Mouse (Mus musculus) MEL (cell line): ENCODE measurements around the gene E130208F15Rik. TPM values are rescaled to one million over a fixed set of nuclear protein-coding genes. Genes with fewer than 3 reads are reported as not detected.

Source experiments
- DNase-seq: peaks from one replicate; pipeline ENCODE4 v3.0.0; 2011; ENCODE audit warnings: low read depth, low spot score
- H3K27ac ChIP-seq: 2 replicates; pipeline ENCODE4 v1.5.1; 2012; ENCODE audit warnings: low read depth, mild to moderate bottlenecking, control low read depth, low read length, moderate library complexity; ENCODE audit not compliant: control insufficient read depth
- H3K27me3 ChIP-seq, 2 experiments: fragments of 150-350 bp in 1 of 2; sonication (generic) in 1 of 2; 2 replicates each; pipeline ENCODE4 v1.6.1; 2012; ENCODE audit warnings: low read length in 2 of 2, mild to moderate bottlenecking in 2 of 2, improper control_type of control experiment in 1 of 2, moderate library complexity in 1 of 2; ENCODE audit not compliant: insufficient read depth in 2 of 2, control insufficient read depth in 1 of 2
- H3K36me3 ChIP-seq, 2 experiments: 2 replicates each; pipeline ENCODE4 v1.6.1; 2012 to 2014; ENCODE audit warnings: low read length in 2 of 2, improper control_type of control experiment in 1 of 2, inconsistent platforms in 1 of 2, mild to moderate bottlenecking in 1 of 2; ENCODE audit not compliant: insufficient read depth in 2 of 2, control insufficient read depth in 1 of 2
- H3K4me1 ChIP-seq, 2 experiments: fragments of 150-350 bp in 1 of 2; sonication (generic) in 1 of 2; 2 replicates each; pipeline ENCODE4 v1.6.1; 2012; ENCODE audit warnings: low read length in 2 of 2, improper control_type of control experiment in 1 of 2, mild to moderate bottlenecking in 1 of 2; ENCODE audit not compliant: insufficient read depth in 2 of 2, control insufficient read depth in 1 of 2
- H3K4me3 ChIP-seq, 2 experiments: fragments of 150-350 bp in 1 of 2; sonication (generic) in 1 of 2; 2 replicates each; pipeline ENCODE4 v1.5.1; 2012; ENCODE audit warnings: low read depth in 2 of 2, low read length in 2 of 2, mild to moderate bottlenecking in 2 of 2, moderate library complexity in 2 of 2, control low read depth in 1 of 2, improper control_type of control experiment in 1 of 2; ENCODE audit not compliant: control insufficient read depth in 1 of 2, insufficient read depth in 1 of 2
- H3K79me2 ChIP-seq: 2 replicates; pipeline ENCODE4 v1.6.1; 2012; ENCODE audit warnings: mild to moderate bottlenecking, low read length, moderate library complexity; ENCODE audit not compliant: control insufficient read depth, poor library complexity, insufficient read depth
- H3K9ac ChIP-seq: 2 replicates; pipeline ENCODE4 v1.6.1; 2012; ENCODE audit warnings: low read depth, mild to moderate bottlenecking, control low read depth, low read length, moderate library complexity; ENCODE audit not compliant: control insufficient read depth, poor library complexity, severe bottlenecking
- H3K9me3 ChIP-seq: fragments of 150-350 bp; sonication (generic); replicated peaks from 2 replicates; pipeline ENCODE4 v1.6.1; 2012; ENCODE audit warnings: mild to moderate bottlenecking, low read length, improper control_type of control experiment, moderate library complexity; ENCODE audit not compliant: insufficient read depth
- CHD2 ChIP-seq: IDR thresholded peaks from 2 replicates; pipeline ENCODE4 v1.6.1; 2011; ENCODE audit warnings: low read length, improper control_type of control experiment
- CTCF ChIP-seq, 3 experiments: IDR thresholded peaks in 2 of 3; conservative IDR thresholded peaks in 1 of 3; 2 replicates each; pipeline ENCODE4 v1.5.1; 2011 to 2012; ENCODE audit warnings: low read length in 3 of 3, low read depth in 2 of 3, mild to moderate bottlenecking in 2 of 3, improper control_type of control experiment in 1 of 3, inconsistent platforms in 1 of 3, mixed read lengths in 1 of 3, moderate library complexity in 1 of 3; ENCODE audit not compliant: control insufficient read depth in 1 of 3, insufficient read depth in 1 of 3, poor library complexity in 1 of 3, severe bottlenecking in 1 of 3
- EP300 ChIP-seq, 2 experiments: IDR thresholded peaks; 2 replicates each; pipeline ENCODE4 v1.6.1; 2011; ENCODE audit warnings: improper control_type of control experiment in 2 of 2, low read length in 2 of 2, low read depth in 1 of 2, mild to moderate bottlenecking in 1 of 2
- ETS1 ChIP-seq: IDR thresholded peaks from 2 replicates; pipeline ENCODE4 v1.6.1; 2012; ENCODE audit warnings: low read depth, mild to moderate bottlenecking, inconsistent platforms, low read length, improper control_type of control experiment, moderate library complexity
- GABPA ChIP-seq: IDR thresholded peaks from 2 replicates; pipeline ENCODE4 v1.6.1; 2012; ENCODE audit warnings: low read depth, mild to moderate bottlenecking, inconsistent platforms, low read length, improper control_type of control experiment, moderate library complexity
- GATA1 ChIP-seq: IDR thresholded peaks from 2 replicates; pipeline ENCODE4 v1.6.1; 2011; ENCODE audit warnings: low read depth, low read length, improper control_type of control experiment
- JUND ChIP-seq: IDR thresholded peaks from 2 replicates; pipeline ENCODE4 v1.6.1; 2011; ENCODE audit warnings: low read depth, mild to moderate bottlenecking, improper control_type of control experiment, low read length
- KAT2A ChIP-seq: conservative IDR thresholded peaks from 2 replicates; pipeline ENCODE4 v1.6.1; 2012; ENCODE audit warnings: low read depth, low read length, improper control_type of control experiment, inconsistent platforms
- MAX ChIP-seq: IDR thresholded peaks from 2 replicates; pipeline ENCODE4 v1.6.1; 2011; ENCODE audit warnings: low read length, improper control_type of control experiment
- MAZ ChIP-seq: IDR thresholded peaks from 2 replicates; pipeline ENCODE4 v1.6.1; 2012; ENCODE audit warnings: low read depth, mild to moderate bottlenecking, inconsistent platforms, low read length, improper control_type of control experiment
- MEF2A ChIP-seq: IDR thresholded peaks from 2 replicates; pipeline ENCODE4 v1.6.1; 2014; ENCODE audit warnings: low read depth, mild to moderate bottlenecking, inconsistent platforms, low read length, improper control_type of control experiment; ENCODE audit not compliant: poor library complexity, insufficient replicate concordance, severe bottlenecking; ENCODE audit errors: extremely low read depth
- MXI1 ChIP-seq: IDR thresholded peaks from 2 replicates; pipeline ENCODE4 v1.6.1; 2011; ENCODE audit warnings: mild to moderate bottlenecking, low read depth, low read length, improper control_type of control experiment
- MYB ChIP-seq: IDR thresholded peaks from 2 replicates; pipeline ENCODE4 v1.6.1; 2011; ENCODE audit warnings: mild to moderate bottlenecking, low read depth, low read length, improper control_type of control experiment
- NRF1 ChIP-seq: IDR thresholded peaks from 2 replicates; pipeline ENCODE4 v1.6.1; 2014; ENCODE audit warnings: low read depth, mild to moderate bottlenecking, inconsistent platforms, low read length, improper control_type of control experiment, moderate library complexity; ENCODE audit not compliant: poor library complexity, insufficient read depth, severe bottlenecking
- POLR2AphosphoS2 ChIP-seq: IDR thresholded peaks from 2 replicates; pipeline ENCODE4 v1.6.1; 2011; ENCODE audit warnings: low read length, improper control_type of control experiment
- POLR2AphosphoS5 ChIP-seq: IDR thresholded peaks from 2 replicates; pipeline ENCODE4 v1.6.1; 2012; ENCODE audit warnings: low read depth, borderline replicate concordance, mild to moderate bottlenecking, inconsistent platforms, low read length, moderate library complexity, mixed read lengths
- RAD21 ChIP-seq: IDR thresholded peaks from 2 replicates; pipeline ENCODE4 v1.6.1; 2011; ENCODE audit warnings: mild to moderate bottlenecking, low read depth, low read length, improper control_type of control experiment
- UBTF ChIP-seq: IDR thresholded peaks from 2 replicates; pipeline ENCODE4 v1.6.1; 2012; ENCODE audit warnings: low read depth, mild to moderate bottlenecking, inconsistent platforms, low read length, improper control_type of control experiment, moderate library complexity, borderline replicate concordance; ENCODE audit not compliant: insufficient read depth
- USF2 ChIP-seq, 2 experiments: IDR thresholded peaks; 2 replicates each; pipeline ENCODE4 v1.6.1; 2011 to 2012; ENCODE audit warnings: improper control_type of control experiment in 2 of 2, low read length in 2 of 2, borderline replicate concordance in 1 of 2, inconsistent platforms in 1 of 2, low read depth in 1 of 2, mild to moderate bottlenecking in 1 of 2; ENCODE audit not compliant: insufficient read depth in 1 of 2
- ZC3H11A ChIP-seq: IDR thresholded peaks from 2 replicates; pipeline ENCODE4 v1.6.1; 2012; ENCODE audit warnings: low read depth, mild to moderate bottlenecking, inconsistent platforms, low read length, improper control_type of control experiment
- ZKSCAN1 ChIP-seq: IDR thresholded peaks from 2 replicates; pipeline ENCODE4 v1.6.1; 2012; ENCODE audit warnings: low read depth, mild to moderate bottlenecking, inconsistent platforms, low read length, improper control_type of control experiment, moderate library complexity
- polyA plus RNA-seq, 2 experiments: library from polyadenylated mRNA; stranded (reverse) in 1 of 2; unstranded in 1 of 2; fragments of >175 nt in 1 of 2; fragments of >200 nt in 1 of 2; gene quantifications; 2 replicates each; pipeline versions ENCODE4 v1.2.1 to v1.2.4; 2012; ENCODE audit warnings: low replicate concordance in 2 of 2, low read depth in 1 of 2; ENCODE audit not compliant: insufficient read length in 2 of 2, insufficient read depth in 1 of 2, missing spikeins in 1 of 2
- total RNA-seq: library from RNA; depleted of rRNA; stranded (reverse); fragments of 300-350 nt; gene quantifications from 2 replicates; pipeline ENCODE4 v1.2.3, GENCODE M21; 2012

E130208F15Rik gene
- total and polyA plus RNA-seq, 3 experiments: 0.96 to 3.2 TPM; not detected in 1

DNA sequence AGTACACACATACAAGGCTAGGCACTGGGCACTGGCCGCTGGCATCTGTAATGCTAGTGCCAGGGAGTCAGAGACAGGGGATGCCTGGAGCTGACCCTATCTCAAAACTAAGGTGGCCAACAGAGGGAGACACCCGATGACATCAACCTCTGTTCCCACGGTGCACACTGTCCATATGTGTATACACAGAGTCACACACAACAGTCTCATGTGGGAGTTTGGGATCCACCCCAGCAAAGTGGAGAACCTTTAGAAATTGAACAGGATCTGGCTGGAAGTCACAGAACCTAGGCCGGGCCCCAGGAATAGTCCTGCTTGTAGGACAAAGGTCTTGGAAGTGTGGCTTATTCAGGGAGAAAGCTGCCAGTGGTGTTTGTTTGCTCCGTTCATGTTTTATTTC lies 27.2 kb upstream of the E130208F15Rik start:
- Histone ChIP-seq H3K9me3 (no peaks in the 10 kb centered on the region), H3K4me3 (no peak overlapping the region), H3K4me1 (peaks cover 0 to 4% of the 10 kb centered on the region in 2 experiments; a peak in 1 of 4 replicates), H3K9ac (no peak overlapping the region), H3K27ac (no peak overlapping the region), H3K36me3 (no peaks in the 10 kb centered on the region), H3K27me3 (0 out of 4 replicates have a peak, but pooled peaks cover 0 to 2% of the 10 kb centered on the region in 2 experiments), H3K79me2 (no peaks in the 10 kb centered on the region)
- DNase-seq: no peak
- TF ChIP-seq ZC3H11A: no peak
- TF ChIP-seq MAX: no peak
- no peak for TF ChIP-seq EP300 (IDR thresholded peaks at IDR 0.05; ENCODE audit: low read depth in 1 of 2, low read length in 2 of 2)
- no peak for TF ChIP-seq JUND
- TF ChIP-seq USF2 (IDR thresholded peaks at IDR 0.05; ENCODE audit: borderline replicate concordance in 1 of 2, insufficient read depth in 1 of 2, low read depth in 1 of 2, low read length in 2 of 2): no peak
- no peak for TF ChIP-seq POLR2AphosphoS2
- TF ChIP-seq ZKSCAN1: no peak
- TF ChIP-seq UBTF: no peak
- TF ChIP-seq MXI1: no peak
- TF ChIP-seq MEF2A: no peak

DNA sequence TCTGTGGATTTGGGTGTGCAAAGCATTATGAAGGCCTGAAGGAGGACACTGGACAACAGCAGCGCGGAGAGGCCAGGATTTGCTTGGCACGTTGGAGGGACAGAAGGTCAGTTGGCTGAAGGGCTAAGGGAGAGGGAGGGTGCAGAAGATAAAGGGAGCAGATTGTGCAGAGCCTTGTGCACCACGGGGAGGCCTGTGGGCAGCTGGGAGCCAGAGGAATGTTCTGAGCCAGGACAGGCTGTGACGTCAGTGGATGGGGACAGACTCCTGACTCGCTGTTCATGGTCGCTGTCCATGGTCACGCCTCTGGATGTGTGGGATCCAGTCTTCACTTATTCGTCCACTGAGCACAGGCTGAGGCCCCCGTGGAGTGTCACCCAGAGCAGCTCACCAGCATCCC lies 26.4 kb upstream of the E130208F15Rik start:
- H3K36me3 ChIP-seq: no peaks in the 10 kb centered on the region
- no peak overlapping the region for H3K4me3 ChIP-seq
- H3K79me2 ChIP-seq: no peaks in the 10 kb centered on the region
- H3K27ac ChIP-seq: no peak overlapping the region
- H3K9me3 ChIP-seq: no peaks in the 10 kb centered on the region
- TF ChIP-seq MAZ: no peak
- TF ChIP-seq MEF2A: no peak
- TF ChIP-seq NRF1: no peak
- TF ChIP-seq USF2 (IDR thresholded peaks at IDR 0.05; ENCODE audit: borderline replicate concordance in 1 of 2, insufficient read depth in 1 of 2, low read depth in 1 of 2, low read length in 2 of 2): no peak
- TF ChIP-seq KAT2A: no peak
- TF ChIP-seq GATA1: no peak
- no peak for TF ChIP-seq EP300 (IDR thresholded peaks at IDR 0.05; ENCODE audit: low read depth in 1 of 2, low read length in 2 of 2)
- no peak for TF ChIP-seq CTCF (IDR thresholded peaks at IDR 0.05 in 2 of 3, conservative IDR thresholded peaks at IDR 0.05 in 1 of 3; ENCODE audit: control insufficient read depth in 1 of 3, insufficient read depth in 1 of 3, low read depth in 2 of 3, low read length in 3 of 3, poor library complexity in 1 of 3, severe bottlenecking in 1 of 3)
- TF ChIP-seq GABPA: no peak
- no peak for TF ChIP-seq MYB
- no peak for TF ChIP-seq POLR2AphosphoS5
- TF ChIP-seq JUND: no peak
- no peak for TF ChIP-seq RAD21
- TF ChIP-seq MXI1: no peak
- TF ChIP-seq CHD2: no peak
- no peak for TF ChIP-seq ETS1
- TF ChIP-seq, all 39 proteins: peak for 0
- peak; percentile 40 for DNase-seq
- Histone ChIP-seq H3K9ac (no peak overlapping the region), H3K27me3 (0 out of 4 replicates have a peak, but pooled peaks cover 0 to 2% of the 10 kb centered on the region in 2 experiments), H3K4me1 (peaks cover 0 to 4% of the 10 kb centered on the region in 2 experiments; a peak in 1 of 4 replicates)
